Mouse (Mus musculus) heart, embryonic 15.5 days (tissue): Measurements from ENCODE around the gene Phf14. TPM values are rescaled to one million over a fixed set of nuclear protein-coding genes. Genes with fewer than 3 reads are reported as not detected.

Source experiments
- ATAC-seq: fragments of 200-750 bp; cut with Nextera tagmentation; replicated peaks from 2 replicates; pipeline ENCODE4 v1.8.0; 2017; ENCODE audit warnings: low read depth, moderate TSS enrichment; ENCODE audit not compliant: insufficient number of reproducible peaks, insufficient read depth, low FRiP score
- H3K27ac ChIP-seq: fragments of 300-500 bp; sonication (generic); 2 replicates; pipeline ENCODE4 v1.5.1; 2015; ENCODE audit warnings: mild to moderate bottlenecking, inconsistent platforms
- H3K27me3 ChIP-seq: fragments of 300-500 bp; sonication (generic); 2 replicates; pipeline ENCODE4 v1.6.1; 2015; ENCODE audit warnings: inconsistent platforms
- H3K36me3 ChIP-seq: fragments of 300-500 bp; sonication (generic); 2 replicates; pipeline ENCODE4 v1.6.1; 2015; ENCODE audit warnings: mild to moderate bottlenecking, inconsistent platforms
- H3K4me1 ChIP-seq: fragments of 300-500 bp; sonication (generic); replicated peaks from 2 replicates; pipeline ENCODE4 v1.6.1; 2015; ENCODE audit warnings: inconsistent platforms
- H3K4me2 ChIP-seq: fragments of 300-500 bp; sonication (generic); 2 replicates; pipeline ENCODE4 v1.6.1; 2015; ENCODE audit warnings: inconsistent platforms, mild to moderate bottlenecking, moderate library complexity
- H3K4me3 ChIP-seq: fragments of 300-500 bp; sonication (generic); 2 replicates; pipeline ENCODE4 v1.5.1; 2015; ENCODE audit warnings: mild to moderate bottlenecking, inconsistent platforms
- H3K9ac ChIP-seq: fragments of 300-500 bp; sonication (generic); 2 replicates; pipeline ENCODE4 v1.6.1; 2015; ENCODE audit warnings: mild to moderate bottlenecking, inconsistent platforms
- H3K9me3 ChIP-seq: fragments of 300-500 bp; sonication (generic); replicated peaks from 2 replicates; pipeline ENCODE4 v1.6.1; 2016; ENCODE audit warnings: inconsistent platforms
- WGBS: fragments of 180-500 bp; shearing (Covaris S2); methylation state at CpG from one replicate; pipeline ENCODE4 v1.1.7; 2015; ENCODE audit warnings: mixed read lengths; 5-methylcytosine and 5-hydroxymethylcytosine counted together
- polyA plus RNA-seq: library from polyadenylated mRNA; unstranded; fragments of >200 nt; fragmentation: Nextera tagmentation; extraction: Ambion mirVana; gene quantifications from 2 replicates; pipeline ENCODE4 v1.2.1, GENCODE M21; 2015

Phf14 gene
- polyA plus RNA-seq, 1 experiment from 2014 or later, result 39.1 TPM

GRCm38 (mm10) chr6:12020738-12021137, 113.1 kb downstream of the Phf14 start:
- H3K9ac ChIP-seq, result no peak overlapping the region
- 0 out of 2 replicates have a peak, but pooled peaks cover 4% of the 10 kb centered on the region for H3K36me3 ChIP-seq
- WGBS, result 79% methylated on average over 4 of the region's 4 CpGs
- H3K4me3 ChIP-seq, result no peak overlapping the region
- no peaks in the 10 kb centered on the region for H3K9me3 ChIP-seq
- H3K27me3 ChIP-seq, result no peaks in the 10 kb centered on the region
- H3K4me2 ChIP-seq, result no peak overlapping the region
- ATAC-seq, result no peak
- no peaks in the 10 kb centered on the region for H3K4me1 ChIP-seq
- H3K27ac ChIP-seq, result no peak overlapping the region

DNA sequence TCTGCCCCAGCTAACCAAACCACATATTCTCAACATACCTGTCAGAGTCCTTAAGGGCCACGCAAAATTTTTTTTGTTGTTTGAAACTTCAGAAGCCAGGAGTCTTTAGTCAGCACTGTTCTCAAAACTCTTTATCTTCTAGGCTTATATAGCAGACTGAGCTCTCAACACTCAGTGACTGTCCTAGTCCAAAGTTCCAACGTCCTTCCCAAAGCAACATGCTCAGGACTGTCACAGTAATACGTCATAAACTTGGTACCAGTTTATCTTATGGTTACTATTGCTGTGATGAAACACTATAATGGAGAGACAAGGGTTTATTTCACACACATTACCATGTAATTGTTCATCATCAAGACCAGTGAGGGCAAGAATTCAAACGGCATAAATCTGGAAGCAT, 113.9 kb downstream of the Phf14 start:
- Histone ChIP-seq H3K9ac (no peak overlapping the region), H3K9me3 (no peaks in the 10 kb centered on the region), H3K4me1 (no peaks in the 10 kb centered on the region), H3K4me3 (no peak overlapping the region), H3K4me2 (no peak overlapping the region), H3K27ac (no peak overlapping the region), H3K36me3 (0 out of 2 replicates have a peak, but pooled peaks cover 4% of the 10 kb centered on the region), H3K27me3 (no peaks in the 10 kb centered on the region)
- ATAC-seq, result no peak
- WGBS, result 82% methylated on average over 4 of the region's 4 CpGs

- no peak overlapping the region for H3K9ac ChIP-seq
- H3K36me3 ChIP-seq, result 0 out of 2 replicates have a peak, but pooled peaks cover 4% of the 10 kb centered on the region
- H3K27me3 ChIP-seq, result no peaks in the 10 kb centered on the region
- no peak for ATAC-seq
- H3K4me3 ChIP-seq, result no peak overlapping the region
- H3K27ac ChIP-seq, result no peak overlapping the region
- no peaks in the 10 kb centered on the region for H3K9me3 ChIP-seq
- H3K4me2 ChIP-seq, result no peak overlapping the region
- 94% methylated on average over 2 of the region's 2 CpGs for WGBS
- no peaks in the 10 kb centered on the region for H3K4me1 ChIP-seq
These were observed 115.8 kb downstream of the Phf14 start for GRCm38 (mm10) chr6:12023395-12023794.

DNA sequence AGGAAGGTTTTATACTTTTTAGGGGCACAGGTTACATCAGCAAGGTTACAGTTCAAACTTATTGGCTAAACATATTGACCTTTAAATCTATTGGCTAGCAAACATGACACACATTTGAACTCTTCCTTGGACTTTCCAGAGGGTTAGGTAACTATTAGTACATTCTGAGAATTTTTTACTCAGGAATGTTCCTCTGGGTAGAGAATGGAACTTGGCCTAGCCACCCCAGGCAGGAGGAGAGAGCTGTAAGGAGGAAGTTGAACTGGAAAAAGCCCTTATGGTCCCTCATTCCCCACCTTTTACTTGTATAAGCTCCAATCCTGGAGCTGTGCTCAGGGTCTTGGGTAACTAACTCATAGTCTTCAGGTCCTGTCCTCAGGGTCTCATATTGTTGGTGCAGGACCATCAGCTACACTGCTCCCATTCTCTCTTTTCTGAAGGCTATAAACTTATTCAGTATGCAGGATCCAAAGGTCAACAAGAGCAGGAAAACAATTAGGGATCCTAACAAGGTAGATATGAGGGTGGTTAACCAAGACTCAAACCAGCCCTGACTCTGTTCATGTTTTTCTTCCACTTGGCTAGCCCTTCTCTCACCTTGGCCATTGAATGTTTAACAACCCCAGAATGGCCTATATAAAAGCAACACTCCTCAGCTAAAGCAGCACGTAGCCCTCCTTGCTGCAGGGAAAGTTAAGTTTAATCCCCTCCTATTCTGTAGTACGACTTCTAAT, 119.4 kb downstream of the Phf14 start:
- no peak overlapping the region for H3K4me3 ChIP-seq
- no peak overlapping the region for H3K4me2 ChIP-seq
- 92% methylated on average over 2 of the region's 2 CpGs for WGBS
- no peak for ATAC-seq
- H3K36me3 ChIP-seq, result peaks cover 6% of the 10 kb centered on the region
- no peak overlapping the region for H3K27ac ChIP-seq
- H3K27me3 ChIP-seq, result no peaks in the 10 kb centered on the region
- no peak overlapping the region for H3K9ac ChIP-seq
- no peaks in the 10 kb centered on the region for H3K4me1 ChIP-seq
- no peaks in the 10 kb centered on the region for H3K9me3 ChIP-seq

- Histone ChIP-seq H3K4me2 (no peak overlapping the region), H3K27ac (no peak overlapping the region; the same call in 1 of the 2 replicates), H3K4me1 (no peaks in the 10 kb centered on the region), H3K27me3 (no peaks in the 10 kb centered on the region), H3K4me3 (no peak overlapping the region), H3K36me3 (peaks cover 4% of the 10 kb centered on the region), H3K9ac (no peak overlapping the region), H3K9me3 (no peaks in the 10 kb centered on the region)
- WGBS, result 60% methylated on average over 4 of the region's 4 CpGs
- ATAC-seq, result no peak
These were observed 127.0 kb downstream of the Phf14 start for GRCm38 (mm10) chr6:12034561-12034960.

DNA sequence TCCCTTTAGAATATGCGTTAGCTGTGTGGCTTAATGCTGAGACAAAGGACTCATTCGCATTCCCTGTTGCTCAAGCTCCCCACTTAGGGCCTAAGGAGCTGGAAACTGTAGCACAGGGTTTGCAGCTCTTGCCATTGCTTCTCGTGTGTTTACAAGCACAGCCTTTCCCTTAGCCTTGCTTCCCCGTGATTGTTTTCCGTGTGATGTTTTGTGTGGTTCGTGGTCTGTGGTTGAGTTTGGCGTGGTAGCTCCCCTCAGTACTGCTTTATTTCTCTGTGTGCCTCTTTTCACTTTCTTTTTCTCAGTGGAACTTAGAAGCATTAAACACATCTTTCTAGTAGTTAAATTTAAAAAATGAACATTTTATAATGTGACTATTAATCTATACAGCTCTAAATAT, 130.7 kb downstream of the Phf14 start:
- Histone ChIP-seq H3K4me1 (no peaks in the 10 kb centered on the region), H3K27me3 (no peaks in the 10 kb centered on the region), H3K4me3 (no peak overlapping the region), H3K4me2 (no peak overlapping the region), H3K9ac (no peak overlapping the region), H3K36me3 (no peaks in the 10 kb centered on the region), H3K9me3 (no peaks in the 10 kb centered on the region), H3K27ac (no peak overlapping the region)
- ATAC-seq, result no peak
- 85% methylated on average over 7 of the region's 7 CpGs for WGBS

DNA sequence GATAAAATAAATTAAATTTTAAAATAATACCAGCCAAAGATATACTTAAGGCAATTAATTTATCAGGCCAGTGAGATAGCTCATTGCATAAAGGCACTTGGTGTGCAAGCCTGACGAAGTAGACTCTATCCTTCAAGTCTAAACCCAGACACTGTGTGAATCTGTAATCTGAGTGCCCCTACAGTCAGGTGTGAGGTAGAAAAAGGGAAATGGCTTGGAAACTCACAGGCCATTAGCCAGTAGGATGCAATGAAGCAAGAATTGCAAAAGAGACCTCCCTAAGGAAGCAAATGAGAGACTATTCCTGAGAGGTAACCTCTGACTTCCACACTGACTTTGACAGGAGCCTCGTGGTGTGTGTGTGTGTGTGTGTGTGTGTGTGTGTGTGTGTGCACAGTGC, 145.3 kb downstream of the Phf14 start:
- H3K4me1 ChIP-seq, result peaks cover 10% of the 10 kb centered on the region
- WGBS, result 81% methylated on average over 2 of the region's 2 CpGs

GRCm38 (mm10) chr6:12054149-12054548, 146.5 kb downstream of the Phf14 start:
- Histone ChIP-seq H3K4me1 (peaks cover 10% of the 10 kb centered on the region), H3K9me3 (no peaks in the 10 kb centered on the region), H3K27ac (peak overlapping the region; percentile 52), H3K4me3 (no peak overlapping the region), H3K9ac (no peak overlapping the region), H3K27me3 (no peaks in the 10 kb centered on the region), H3K4me2 (peak overlapping the region; percentile 33), H3K36me3 (no peaks in the 10 kb centered on the region)
- peak; percentile 82 for ATAC-seq
- 16% methylated on average over 3 of the region's 3 CpGs for WGBS

More for the DNA sequence above, 145.3 kb downstream of the Phf14 start:
- H3K9me3 ChIP-seq, result no peaks in the 10 kb centered on the region
- H3K36me3 ChIP-seq, result peaks cover 3% of the 10 kb centered on the region; the same call in 1 of the 2 replicates
- no peak overlapping the region for H3K4me2 ChIP-seq
- H3K27me3 ChIP-seq, result no peaks in the 10 kb centered on the region
- no peak overlapping the region for H3K4me3 ChIP-seq
- no peak for ATAC-seq
- no peak overlapping the region for H3K27ac ChIP-seq
- H3K9ac ChIP-seq, result no peak overlapping the region

DNA sequence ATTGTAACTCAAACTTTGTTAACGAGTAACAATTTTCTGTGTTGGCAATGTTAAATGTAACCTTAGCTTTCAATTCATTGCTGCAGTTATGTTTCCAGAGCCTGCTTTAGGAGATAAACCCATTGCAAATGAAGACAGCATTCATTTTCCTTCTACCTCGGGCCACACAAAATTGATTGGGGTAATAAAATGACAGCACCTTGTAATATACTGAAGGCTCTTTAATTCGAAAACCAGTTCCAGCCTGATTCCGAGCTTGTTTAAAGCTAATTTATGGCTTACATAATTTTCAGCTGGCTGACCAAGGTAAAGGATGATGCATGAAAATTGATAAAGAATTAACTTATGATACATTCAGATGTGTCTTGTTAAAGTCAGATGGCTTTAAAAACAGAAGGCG, 151.1 kb downstream of the Phf14 start:
- H3K4me3 ChIP-seq, result no peak overlapping the region
- no peak overlapping the region for H3K4me2 ChIP-seq
- no peaks in the 10 kb centered on the region for H3K36me3 ChIP-seq
- H3K27me3 ChIP-seq, result no peaks in the 10 kb centered on the region
- H3K9ac ChIP-seq, result no peak overlapping the region
- peaks cover 10% of the 10 kb centered on the region for H3K4me1 ChIP-seq
- 87% methylated on average over 5 of the region's 5 CpGs for WGBS
- no peaks in the 10 kb centered on the region for H3K9me3 ChIP-seq
- no peak overlapping the region for H3K27ac ChIP-seq
- ATAC-seq, result no peak

DNA sequence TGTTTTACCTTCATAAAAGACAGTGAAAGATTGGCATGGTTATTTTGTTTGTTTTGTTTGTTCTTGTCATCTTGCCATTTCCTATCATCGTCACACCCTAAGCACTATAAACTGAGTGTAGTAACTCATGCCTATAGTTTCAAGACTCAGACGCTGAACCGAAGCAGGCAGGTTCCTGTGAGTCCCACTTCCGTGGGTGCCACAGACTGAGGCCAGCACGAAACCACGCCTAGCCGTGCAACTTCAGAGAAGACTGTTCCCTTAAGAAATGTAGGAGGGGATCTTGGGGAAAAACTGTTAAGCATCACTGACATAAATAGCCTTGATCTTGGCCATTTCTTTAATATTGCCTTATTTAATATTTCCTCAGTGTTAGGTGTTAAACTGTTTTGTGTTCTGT, 152.4 kb downstream of the Phf14 start:
- no peak overlapping the region for H3K27ac ChIP-seq
- WGBS, result 82% methylated on average over 7 of the region's 7 CpGs
- H3K4me3 ChIP-seq, result no peak overlapping the region
- H3K27me3 ChIP-seq, result no peaks in the 10 kb centered on the region
- ATAC-seq, result no peak
- no peaks in the 10 kb centered on the region for H3K9me3 ChIP-seq
- H3K36me3 ChIP-seq, result no peaks in the 10 kb centered on the region
- H3K4me2 ChIP-seq, result no peak overlapping the region
- no peak overlapping the region for H3K9ac ChIP-seq
- peaks cover 1% of the 10 kb centered on the region; the same call in 1 of the 2 replicates for H3K4me1 ChIP-seq

- ATAC-seq, result no peak
- H3K9ac ChIP-seq, result no peak overlapping the region
- no peaks in the 10 kb centered on the region for H3K4me1 ChIP-seq
- H3K4me2 ChIP-seq, result no peak overlapping the region
- H3K36me3 ChIP-seq, result no peaks in the 10 kb centered on the region
- WGBS, result 77% methylated on average over 9 of the region's 9 CpGs
- no peaks in the 10 kb centered on the region for H3K9me3 ChIP-seq
- no peak overlapping the region for H3K4me3 ChIP-seq
- H3K27me3 ChIP-seq, result no peaks in the 10 kb centered on the region
- H3K27ac ChIP-seq, result no peak overlapping the region
These were observed 153.0 kb downstream of the Phf14 start for GRCm38 (mm10) chr6:12060452-12061140.
